Mouse (Mus musculus): ENCODE measurements around the gene Sdr39u1.

- TF ChIP-seq CTCF (conservative IDR thresholded peaks at IDR 0.05; ENCODE audit: low read length) (no peak), NANOG (IDR thresholded peaks at IDR 0.05; ENCODE audit: borderline replicate concordance, low read length) (no peak), POU5F1 (IDR thresholded peaks at IDR 0.05; ENCODE audit: borderline replicate concordance, low read length) (no peak)
Measured at GRCm38 (mm10) chr14:55853621-55854285, 46.3 kb downstream of the Sdr39u1 start, which contains the start of gene Nynrin.

Measured in E14TG2a.4 (cell line).